Mouse (Mus musculus): ENCODE results near the gene Telo2.
A peak's percentile ranks its signal among the peaks of the same experiment; 100 is the strongest.
"Not testable (repeated sequence)": the region's sequence is repeated elsewhere in the genome, so short reads cannot be mapped to it uniquely, and the experiment has no call there.

Telo2 gene

DNA sequence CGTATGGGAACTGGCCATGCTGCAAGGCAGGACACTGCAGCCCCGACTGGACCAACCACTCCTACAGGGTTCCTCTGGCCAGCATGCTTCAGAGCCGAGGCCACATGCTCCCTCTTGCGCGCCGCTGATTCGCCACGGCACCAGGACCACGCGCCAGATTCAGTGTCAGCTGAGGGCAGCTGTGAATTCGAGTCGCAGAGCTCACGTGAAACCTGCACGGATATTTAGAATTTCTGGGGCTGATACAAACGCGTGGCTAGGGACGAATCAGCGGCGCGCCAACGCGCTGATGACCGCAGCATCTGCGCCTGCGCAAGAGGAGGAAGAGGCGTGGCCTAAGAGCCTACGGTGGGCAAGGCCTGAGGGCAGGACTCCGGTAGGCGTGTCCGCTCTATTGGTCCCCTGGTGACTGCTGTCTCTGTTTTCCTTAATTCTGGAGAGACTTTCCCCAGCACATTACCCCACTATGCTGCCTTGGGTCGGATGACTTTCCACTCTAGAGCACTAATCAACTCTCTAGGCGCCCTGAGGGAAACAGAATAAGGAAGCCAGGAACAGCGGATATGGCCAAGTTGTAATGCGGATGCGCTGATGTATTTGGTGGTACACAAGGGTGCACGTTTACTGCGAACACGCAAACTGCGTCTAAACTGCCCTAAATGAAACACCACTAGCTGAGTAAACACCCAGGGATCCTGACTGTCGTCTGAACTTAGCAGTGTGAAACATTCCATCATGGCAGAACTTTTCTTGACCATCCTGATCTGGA lies at the start of gene Telo2:
TSS of gene Telo2 (minus strand) at position 304 of the 769 bp plus-strand sequence.
- DNase-seq (ENCODE audit: low read depth, low spot score), result peak; percentile 93

DNA sequence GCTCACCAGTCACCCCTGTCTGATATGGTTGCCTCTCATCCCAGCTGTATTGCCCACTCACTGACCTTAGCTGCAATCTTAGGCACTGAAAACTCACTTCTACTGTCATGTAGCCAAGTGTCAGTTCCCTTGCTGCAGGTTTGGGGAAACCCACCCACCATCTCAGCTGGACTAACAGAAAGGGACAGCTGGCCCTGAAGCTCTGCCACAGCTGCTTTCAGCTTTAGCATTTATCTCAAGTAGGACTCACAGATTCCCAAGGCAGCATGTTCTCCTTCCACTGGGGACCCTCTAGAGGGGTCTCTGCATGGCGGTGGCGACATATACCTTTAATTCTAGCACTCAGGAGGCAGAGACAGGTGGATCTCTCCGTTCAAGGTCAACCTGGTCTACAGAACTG lies 49.0 kb upstream of the Telo2 start:
- no peak for DNase-seq (ENCODE audit: low read depth, low spot score)

DNA sequence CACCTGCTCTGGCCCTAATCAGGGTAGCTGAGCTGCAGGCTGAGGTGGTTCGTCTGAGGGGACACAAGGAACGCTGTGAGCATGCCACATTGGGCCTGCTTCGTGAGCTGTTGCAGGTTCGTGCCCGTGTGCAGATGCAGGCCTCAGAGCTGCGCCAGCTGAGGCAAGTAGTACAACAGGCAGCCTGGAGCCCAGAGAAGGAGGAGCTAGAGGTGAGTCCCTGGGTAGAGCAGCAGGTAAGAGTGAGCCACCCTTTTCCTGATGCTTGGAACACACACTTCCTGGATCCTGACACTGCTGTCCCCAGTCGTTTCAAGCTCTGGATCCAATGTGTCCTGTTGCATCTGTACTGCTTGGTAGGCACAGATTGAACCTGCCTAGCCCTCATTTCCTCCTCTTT lies 47.6 kb upstream of the Telo2 start:
- no peak for DNase-seq (ENCODE audit: low read depth, low spot score)

DNA sequence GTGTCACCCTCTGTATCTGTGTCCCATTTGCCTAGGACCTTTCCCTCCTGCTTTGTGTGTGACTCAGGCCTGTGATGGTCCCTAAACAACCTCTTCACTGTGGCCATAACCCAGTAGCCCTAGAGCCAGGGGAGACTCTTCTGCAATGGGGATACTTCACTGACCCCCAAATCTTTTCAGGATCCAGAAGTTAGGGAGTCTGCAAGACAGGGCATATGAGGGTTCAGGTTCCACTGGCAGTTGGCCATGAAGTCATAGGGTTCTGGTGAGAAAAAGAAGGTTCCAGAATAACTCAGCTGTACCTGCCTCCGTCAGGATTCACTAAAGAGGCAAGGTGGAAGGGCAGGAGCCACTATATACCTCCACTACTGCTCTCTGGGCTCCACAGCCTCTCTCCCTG lies 46.4 kb upstream of the Telo2 start, which contains the start of gene Ccdc154:
TSS of gene Ccdc154 (plus strand) at position 301 of the 400 bp plus-strand sequence.
- no peak for DNase-seq (ENCODE audit: low read depth, low spot score)

DNA sequence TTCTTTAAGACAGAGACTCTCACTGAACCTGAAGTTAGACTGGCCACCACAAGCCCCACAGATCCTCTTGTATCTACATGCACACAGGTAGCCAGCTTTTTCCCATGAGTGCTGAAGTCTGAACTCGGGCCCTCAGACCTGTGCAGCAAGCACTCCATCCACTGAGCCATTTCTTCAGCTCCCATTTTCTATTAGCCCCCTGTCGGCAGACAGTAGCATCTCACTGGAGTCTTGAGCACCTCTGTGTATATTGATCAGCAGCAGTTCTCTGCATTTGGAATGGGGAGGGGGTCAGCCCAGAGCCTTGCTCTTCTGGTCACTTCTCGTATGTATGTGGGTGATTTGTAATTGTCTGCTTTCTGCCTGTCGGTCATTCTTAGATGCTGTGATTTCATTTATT lies 24.2 kb upstream of the Telo2 start:
- DNase-seq (ENCODE audit: low read depth, low spot score), result peak; percentile 20

DNA sequence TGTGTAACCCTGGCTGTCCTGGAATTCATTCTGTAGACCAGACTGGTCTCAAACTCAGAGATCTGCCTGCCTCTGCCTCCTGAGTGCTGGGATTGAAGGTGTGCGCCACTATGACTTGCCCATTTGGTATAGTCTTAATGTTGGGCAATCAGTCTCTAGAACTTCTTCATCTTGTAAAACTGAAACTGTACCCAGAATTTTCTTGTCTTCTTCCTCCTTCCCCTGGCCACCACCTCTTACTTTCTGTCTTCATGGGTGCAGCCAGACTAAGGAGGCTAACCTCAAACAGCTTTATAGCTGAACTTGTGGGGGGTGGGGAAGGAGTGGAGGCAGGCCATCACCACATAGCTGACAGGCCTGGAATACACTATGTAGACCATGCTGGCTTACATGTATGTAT lies 23.0 kb upstream of the Telo2 start:
- no peak for DNase-seq (ENCODE audit: low read depth, low spot score)

DNA sequence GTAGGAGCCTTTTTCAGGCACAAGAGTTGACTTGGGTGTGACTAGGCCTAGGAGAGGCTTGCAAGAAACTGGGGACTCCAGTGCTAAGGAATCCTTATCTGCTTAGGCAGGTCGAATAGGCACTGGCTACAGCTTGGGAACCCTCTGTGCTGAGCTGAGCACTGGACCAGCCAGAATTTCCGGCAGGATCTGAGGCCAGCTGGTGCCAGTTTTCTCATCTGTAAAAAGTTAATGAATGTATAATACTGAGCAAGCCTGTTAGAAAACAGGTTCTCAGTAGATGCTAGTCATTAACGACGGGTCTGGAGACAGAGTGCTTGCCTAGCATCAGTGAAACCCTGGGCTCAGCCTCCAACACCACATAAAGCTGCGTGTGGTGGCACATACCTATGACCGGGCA lies 19.9 kb upstream of the Telo2 start:
- no peak for DNase-seq (ENCODE audit: low read depth, low spot score)

DNA sequence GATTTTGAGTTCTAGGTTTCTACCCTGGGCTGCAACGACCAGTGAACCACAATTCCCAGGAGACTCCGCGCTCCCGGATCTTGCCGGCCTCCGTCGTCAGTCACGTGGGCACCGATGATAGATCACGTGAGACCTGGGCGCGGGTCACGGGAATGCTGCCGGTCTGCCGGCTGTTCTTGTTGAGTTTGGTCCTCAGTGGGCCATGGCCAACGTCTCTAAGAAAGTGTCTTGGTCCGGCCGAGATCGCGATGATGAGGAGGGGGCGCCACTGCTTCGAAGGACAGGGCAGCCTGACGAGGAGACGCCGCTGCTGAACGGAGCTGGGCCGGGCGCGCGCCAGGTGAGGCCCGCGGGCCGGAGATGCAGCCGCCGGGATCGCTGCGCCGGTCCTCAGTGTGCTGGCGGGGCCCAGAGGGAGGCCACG lies 17.5 kb upstream of the Telo2 start, which contains the start of gene Clcn7:
TSS of gene Clcn7 (plus strand) at position 117 of the 424 bp plus-strand sequence.
- DNase-seq (ENCODE audit: low read depth, low spot score), result peak; percentile 84

DNA sequence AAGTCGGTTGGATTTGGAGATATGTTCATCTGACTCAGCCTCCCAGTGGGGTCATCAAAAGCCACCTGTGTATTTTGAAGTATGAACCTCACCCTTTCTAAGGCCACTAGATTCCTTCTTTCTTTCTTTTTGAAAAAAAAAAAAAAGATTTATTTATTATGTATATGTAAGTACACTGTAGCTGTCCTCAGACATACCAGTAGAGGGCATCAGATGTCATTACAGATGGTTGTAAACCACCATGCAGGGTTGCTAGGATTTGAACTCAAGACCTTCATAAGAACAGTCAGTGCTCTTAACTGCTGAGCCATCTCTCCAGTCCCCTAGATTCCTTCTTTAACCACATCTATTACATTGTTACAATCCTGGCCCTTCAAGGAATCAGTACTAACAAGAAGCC lies 14.3 kb upstream of the Telo2 start:
- peak; percentile 58 for DNase-seq (ENCODE audit: low read depth, low spot score)

DNA sequence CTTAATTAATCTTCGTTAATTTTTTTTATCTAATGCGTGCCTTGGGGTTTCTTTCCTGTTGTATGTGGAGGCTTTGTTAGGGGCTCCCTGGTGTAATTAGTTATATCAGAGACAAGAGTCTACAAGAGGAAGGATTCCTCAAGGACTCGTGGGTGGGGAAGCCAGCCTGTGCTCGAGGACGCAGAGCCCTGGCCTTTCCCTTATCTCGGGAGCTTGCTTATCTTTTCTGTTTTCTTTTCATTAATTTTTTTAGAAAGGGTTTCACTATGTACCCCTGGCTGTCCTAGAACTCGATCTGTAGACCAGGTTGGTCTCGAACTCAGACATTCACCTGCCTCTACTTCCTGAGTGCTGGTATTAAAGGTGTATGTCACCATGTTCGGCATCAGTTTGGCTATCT lies 11.9 kb upstream of the Telo2 start:
- DNase-seq (ENCODE audit: low read depth, low spot score), result no peak

DNA sequence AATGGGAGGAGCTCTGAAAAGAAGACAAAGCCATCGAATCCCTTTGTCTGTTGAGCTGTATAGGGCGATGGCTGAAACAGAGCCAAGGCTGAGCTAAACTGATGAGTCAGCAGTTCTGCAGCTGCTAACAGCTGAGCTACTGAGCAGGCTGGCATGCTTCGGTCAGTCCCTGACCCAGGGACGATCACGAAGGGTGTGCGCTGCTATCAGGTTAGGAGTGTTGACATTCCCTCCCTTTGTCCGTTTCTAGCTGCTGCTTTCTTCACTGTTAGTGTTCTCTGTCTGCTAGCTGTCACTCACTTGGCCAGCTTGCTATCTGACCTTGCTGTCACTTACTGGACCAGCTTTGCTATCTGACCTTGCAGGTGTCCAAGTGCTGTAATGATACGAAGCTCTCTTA lies 11.3 kb upstream of the Telo2 start:
- DNase-seq (ENCODE audit: low read depth, low spot score), result no peak

DNA sequence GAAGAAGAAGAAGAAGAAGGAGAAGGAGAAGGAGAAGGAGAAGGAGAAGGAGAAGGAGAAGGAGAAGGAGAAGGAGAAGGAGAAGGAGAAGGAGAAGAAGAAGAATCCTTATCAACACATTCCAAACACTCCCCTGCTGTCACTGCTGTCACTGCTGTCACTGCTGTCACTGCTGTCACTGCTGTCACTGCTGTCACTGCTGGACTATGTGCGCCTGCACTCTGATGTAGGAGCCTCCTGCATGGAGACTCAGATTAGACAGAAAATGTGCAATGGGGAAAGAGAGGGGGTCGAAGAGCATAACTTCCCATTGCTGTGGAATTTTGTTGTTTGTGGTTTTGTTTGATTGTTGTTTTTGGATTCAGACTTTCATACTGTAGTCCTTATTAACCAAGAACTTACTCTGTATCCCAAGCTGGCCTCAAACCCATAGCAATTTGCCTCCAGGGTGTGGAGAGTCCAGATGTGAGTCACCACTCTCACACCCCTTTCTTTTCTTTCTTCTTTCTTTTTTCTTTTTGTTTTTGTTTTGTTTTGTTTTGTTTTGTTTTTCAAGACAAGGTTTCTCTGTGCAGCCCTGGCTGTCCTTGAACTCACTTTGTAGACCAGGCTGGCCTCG lies 9.8 kb upstream of the Telo2 start:
- not testable (repeated sequence) for DNase-seq (ENCODE audit: low read depth, low spot score)

DNA sequence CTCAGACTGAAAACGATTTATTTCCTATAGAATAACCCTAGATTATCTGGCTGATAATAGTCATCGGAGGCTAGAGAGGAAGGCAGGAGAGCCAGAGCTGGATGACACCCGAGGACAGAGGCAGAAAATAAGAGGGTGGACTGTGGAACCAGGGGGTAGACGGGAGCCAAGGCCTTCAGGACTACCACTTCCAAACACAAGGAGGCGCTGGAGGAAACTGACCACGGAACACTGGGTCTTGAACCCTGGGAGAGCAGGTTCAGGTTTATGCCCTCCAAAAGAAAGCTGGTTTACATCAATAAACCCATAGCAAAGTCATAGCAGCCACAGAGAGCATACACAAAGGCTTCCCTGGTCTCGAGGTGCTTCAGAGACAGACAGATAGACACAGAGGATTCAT lies 8.2 kb upstream of the Telo2 start:
- DNase-seq (ENCODE audit: low read depth, low spot score), result peak; percentile 66

DNA sequence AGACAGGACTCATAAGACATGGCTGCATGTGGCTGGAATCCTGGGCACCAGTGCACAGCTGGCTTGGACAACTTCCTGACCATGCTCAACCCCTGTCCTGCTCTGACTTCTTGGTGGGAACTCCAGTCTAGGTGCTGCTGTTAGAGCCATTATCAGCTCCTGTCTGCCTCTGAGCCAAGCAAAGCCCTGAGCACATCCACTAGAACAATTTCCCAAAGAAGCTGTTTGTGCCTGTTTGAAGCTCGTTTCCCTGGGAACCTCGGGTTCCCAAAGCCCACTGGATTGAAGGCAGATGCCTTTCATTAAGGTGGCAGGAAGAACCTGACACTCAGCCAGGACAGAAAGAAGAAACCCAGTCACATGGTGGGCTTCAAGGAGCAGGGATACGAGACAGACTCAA lies 4.6 kb upstream of the Telo2 start, which contains the start of gene Ptx4:
TSS of gene Ptx4 (plus strand) at position 355 of the 400 bp plus-strand sequence.
- DNase-seq (ENCODE audit: low read depth, low spot score), result no peak

DNA sequence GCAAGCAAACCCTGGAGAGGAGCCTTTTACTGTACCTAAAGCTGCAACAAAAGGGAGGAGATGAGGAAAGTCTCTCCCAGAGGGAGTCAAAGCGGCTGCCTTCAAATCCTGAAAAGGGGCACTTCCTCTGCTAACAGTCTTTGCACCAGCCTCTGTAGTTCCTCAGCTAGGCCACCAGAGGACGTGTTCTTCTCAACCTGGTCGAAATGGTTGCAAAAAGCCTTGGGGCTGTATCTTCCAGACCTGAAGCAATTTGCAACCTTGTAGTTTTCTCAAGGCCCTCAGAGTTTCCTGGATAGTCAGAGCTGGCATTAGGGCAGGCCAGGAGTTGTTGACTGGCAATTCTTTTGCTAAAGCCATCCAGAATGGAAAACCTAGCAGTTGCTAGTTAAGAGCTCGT lies 1.5 kb upstream of the Telo2 start:
- DNase-seq (ENCODE audit: low read depth, low spot score), result peak; percentile 48

DNA sequence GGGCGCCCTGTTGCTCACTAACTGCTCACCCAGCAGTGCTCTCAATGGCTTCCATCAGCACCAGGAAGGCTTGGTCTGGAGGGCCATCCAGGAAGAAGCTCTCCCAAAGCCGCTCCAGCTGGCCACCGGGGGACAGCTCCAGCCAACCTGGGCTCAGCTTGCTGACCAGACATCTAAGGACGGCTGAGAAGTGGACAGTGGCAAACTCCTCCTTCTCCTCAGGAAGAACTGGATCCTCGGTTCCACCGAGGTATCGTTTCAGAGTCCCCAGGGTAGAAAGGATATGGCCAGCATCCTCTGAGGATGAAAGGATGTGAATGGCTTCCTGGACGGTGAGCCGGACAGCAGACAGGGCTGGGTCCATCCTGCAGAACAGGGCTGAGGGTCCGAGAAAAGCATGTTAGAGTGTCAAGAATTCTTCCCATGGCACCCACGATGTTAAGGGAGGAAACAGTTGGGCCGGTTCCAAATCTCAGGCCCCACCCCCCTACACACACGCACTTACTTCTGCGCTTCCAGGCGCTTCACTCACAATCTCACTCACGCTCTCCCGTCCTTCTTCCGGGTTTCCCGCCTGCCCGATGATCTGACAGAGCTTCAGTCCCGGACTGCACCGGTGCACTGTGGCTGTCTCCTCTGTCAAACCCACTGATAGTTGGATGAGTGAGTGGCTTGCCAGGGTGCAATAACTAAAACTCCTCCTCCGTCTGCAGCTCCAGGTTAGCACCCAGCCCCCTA lies 690 bp downstream of the Telo2 start:
- DNase-seq (ENCODE audit: low read depth, low spot score), result peak; percentile 68

DNA sequence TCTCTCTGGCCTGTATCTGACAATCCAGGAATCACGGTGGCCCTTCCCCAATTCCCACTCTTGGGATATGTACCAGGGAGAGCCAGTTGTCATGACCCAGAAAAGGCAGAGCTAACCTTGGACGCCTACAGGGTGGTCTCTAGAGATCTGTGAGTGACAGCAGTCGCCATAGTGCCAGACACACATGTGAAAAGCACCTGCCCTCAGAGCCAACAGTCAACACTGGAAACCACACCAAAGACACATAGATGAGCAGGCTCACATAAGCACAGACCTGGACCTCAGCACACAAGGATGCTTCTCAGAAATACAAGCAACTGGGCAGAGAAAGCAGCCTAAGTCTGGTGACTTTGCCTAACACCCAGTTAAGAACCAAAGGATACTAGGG lies 3.4 kb downstream of the Telo2 start:
- no peak for DNase-seq (ENCODE audit: low read depth, low spot score)

DNA sequence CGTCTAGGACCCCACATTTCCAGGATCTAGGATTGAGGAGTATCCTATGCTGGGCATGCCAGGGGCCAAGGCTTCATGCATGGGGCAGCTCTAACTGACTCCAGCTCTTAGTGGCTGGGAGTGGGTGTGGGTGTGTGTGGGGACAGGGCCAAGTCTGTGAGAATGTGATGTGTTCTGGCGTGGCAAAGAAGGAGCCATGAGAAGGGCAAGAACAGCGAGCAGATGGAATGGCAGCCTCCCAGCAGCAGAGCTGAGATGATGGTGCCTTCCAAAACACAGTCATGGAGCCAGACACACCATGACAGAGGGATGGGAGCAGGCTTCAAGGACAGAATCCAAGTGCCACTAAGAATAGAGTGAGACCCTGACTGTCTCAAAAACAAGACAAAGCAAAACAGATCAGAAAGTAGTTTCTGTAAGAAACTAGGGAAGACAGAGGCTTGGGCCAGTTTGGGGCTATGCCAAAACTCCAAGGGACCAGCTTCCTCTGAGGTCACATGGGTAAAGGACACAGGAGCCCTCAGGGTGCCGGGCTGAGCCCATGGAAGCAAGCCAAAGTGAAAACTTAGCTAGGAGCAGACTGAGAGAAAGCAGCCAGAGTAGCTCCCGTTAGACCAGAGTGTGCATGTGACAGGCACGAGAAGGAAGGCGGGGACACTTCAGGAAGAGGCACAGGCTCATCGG lies 3.9 kb downstream of the Telo2 start:
- no peak for DNase-seq (ENCODE audit: low read depth, low spot score)

DNA sequence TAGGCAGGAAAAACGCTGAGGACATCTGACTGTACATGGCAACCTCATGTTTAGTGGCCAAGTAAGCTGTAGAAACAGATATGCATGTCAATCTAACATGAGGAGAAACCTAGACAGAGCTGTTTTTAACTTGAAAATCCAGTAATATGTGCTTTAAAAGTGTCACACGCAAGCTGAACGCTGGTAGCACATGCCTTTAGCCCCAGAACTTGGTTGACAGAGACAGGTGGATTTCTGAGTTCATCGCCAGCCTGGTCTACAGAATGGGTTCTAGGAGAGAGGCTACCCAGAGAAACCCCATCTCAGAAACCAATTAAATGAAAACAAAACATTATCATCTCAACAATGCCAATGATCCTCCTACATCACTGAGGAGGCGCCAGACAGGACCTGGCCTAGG lies 4.5 kb downstream of the Telo2 start:
- no peak for DNase-seq (ENCODE audit: low read depth, low spot score)

DNA sequence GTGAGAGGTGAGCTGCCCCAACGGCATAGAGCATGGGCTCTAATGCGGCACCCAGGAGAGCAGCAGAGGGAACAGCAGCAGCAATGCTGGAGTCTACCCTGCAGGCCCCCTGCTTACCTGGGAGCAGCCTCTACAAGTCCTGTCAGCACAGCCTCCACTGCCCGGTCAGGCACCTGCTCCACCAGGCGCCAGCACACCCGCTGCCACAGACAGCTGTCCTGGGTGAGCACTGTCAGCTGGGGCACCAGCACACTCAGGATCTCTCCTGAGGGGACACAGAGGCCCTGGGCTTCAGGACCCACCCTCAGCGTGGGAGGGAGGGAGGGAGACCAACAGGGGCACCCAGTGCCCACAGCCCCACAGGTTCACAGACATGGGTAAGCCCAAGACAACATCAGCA lies 5.2 kb downstream of the Telo2 start:
- DNase-seq (ENCODE audit: low read depth, low spot score), result no peak

DNA sequence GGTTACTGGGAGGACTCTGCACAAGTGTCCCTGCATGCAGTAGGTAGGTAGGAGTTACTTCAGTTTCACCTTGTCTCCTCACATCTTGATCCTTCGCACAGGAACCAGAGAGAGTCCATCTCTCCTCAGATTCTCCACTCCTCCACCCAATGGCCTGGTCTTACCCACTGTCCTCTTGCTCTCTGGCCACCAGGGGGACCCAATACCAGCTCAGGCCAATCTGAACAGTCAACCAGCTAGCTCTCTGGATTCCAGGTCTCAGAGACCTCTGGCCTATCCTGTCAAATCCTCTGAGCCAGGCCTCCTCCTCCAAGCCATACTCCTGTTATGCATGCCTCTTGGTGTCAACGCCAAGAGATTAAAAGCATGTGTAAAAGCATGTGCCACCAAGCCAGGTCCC lies 6.2 kb downstream of the Telo2 start:
- peak; percentile 52 for DNase-seq (ENCODE audit: low read depth, low spot score)

DNA sequence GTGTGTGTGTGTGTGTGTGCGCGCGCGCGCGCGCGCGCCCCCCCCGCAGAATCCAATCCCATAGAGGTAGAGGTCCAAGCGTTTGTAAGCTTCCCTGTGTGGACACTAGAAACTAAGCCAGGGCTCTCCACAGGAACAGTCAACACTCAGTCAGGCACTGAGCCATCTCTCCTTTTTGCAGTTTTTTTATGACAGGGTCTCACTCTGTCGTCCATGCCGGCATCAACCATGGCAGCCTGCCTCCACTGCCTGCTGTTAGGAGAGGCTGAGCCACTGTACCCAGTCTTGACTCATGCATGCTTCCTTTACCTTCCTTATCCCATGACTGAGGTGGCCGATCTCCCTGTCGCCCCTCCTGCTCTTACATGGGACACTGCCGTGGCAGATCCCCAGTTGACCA lies 8.0 kb downstream of the Telo2 start:
- no peak for DNase-seq (ENCODE audit: low read depth, low spot score)
